Mouse (Mus musculus): ENCODE measurements at regions not wholly inside any gene's neighbourhood (a gene's known extent, or its start where the extent isn't known, plus 50 kb on each side); places are given as distances from the start of the nearest gene placed in this dataset.

DNA sequence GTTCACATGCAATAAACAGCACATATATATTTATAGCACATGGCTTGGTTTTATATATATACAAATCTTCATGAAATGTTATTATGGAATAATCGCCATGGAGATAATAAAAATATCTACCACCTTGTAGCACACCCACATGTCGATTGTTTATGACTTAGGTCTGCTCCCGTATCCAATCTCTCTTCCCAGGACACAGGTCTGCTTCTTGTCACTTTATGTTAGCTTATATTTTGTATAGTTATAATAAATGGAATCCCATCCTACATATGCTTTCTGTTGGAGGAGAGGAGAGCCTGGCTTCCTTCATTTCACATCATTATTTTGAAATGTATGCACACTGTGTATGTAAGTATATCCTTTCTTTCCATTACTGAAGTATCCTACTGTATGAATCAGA lies 408.3 kb upstream of the Gli3 start:
- ATAC-seq (ENCODE audit: low FRiP score, low TSS enrichment): no peak
- Histone ChIP-seq H3K4me2 (replicated peaks; ENCODE audit: low read depth, low read length) (no peak overlapping the region), H3K27me3 (ENCODE audit: control insufficient read depth, insufficient read depth, low read length) (no peaks in the 10 kb centered on the region), H3K9ac (ENCODE audit: low read depth, low read length) (no peak overlapping the region), H3K9me3 (ENCODE audit: control insufficient read depth, low read length) (no peaks in the 10 kb centered on the region), H3K27ac (ENCODE audit: low read depth, low read length) (no peak overlapping the region), H3K36me3 (ENCODE audit: control insufficient read depth, insufficient read depth, low read length) (no peaks in the 10 kb centered on the region), H3K4me3 (ENCODE audit: low read length) (no peak overlapping the region), H3K4me1 (ENCODE audit: control insufficient read depth, insufficient read depth, low read length) (no peaks in the 10 kb centered on the region)
- 90% methylated on average over 3 of the region's 3 CpGs for WGBS

DNA sequence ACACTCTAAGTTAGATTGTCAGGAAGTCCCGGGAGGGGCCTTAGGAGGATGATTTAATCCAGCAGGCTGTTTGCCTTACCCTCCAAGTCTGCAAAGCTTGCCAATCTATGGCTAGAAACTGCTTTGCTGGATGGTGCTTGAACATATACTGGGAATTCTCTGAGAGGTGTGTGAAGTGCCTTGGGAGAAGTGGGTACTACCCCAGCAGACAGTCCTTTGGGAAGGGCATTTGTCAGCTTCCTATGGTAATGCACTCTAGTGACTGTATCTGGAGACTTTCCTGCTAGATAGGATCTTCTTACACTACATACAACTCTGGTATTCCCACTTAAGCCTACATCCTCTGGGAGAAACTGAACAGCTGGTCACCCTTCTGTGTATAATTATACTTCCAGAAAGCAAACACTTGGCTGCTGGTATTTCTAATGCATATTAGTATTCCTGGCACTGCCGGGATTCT lies 384.4 kb upstream of the Gli3 start:
- no peak for ATAC-seq (ENCODE audit: low FRiP score, low TSS enrichment)
- Histone ChIP-seq H3K4me1 (ENCODE audit: control insufficient read depth, insufficient read depth, low read length) (no peaks in the 10 kb centered on the region), H3K4me3 (ENCODE audit: low read length) (no peak overlapping the region), H3K9me3 (ENCODE audit: control insufficient read depth, low read length) (no peaks in the 10 kb centered on the region), H3K27ac (ENCODE audit: low read depth, low read length) (no peak overlapping the region), H3K36me3 (ENCODE audit: control insufficient read depth, insufficient read depth, low read length) (no peaks in the 10 kb centered on the region), H3K4me2 (replicated peaks; ENCODE audit: low read depth, low read length) (no peak overlapping the region), H3K27me3 (ENCODE audit: control insufficient read depth, insufficient read depth, low read length) (no peaks in the 10 kb centered on the region), H3K9ac (ENCODE audit: low read depth, low read length) (no peak overlapping the region)
- WGBS: 78% methylated on average over 2 of the region's 2 CpGs

DNA sequence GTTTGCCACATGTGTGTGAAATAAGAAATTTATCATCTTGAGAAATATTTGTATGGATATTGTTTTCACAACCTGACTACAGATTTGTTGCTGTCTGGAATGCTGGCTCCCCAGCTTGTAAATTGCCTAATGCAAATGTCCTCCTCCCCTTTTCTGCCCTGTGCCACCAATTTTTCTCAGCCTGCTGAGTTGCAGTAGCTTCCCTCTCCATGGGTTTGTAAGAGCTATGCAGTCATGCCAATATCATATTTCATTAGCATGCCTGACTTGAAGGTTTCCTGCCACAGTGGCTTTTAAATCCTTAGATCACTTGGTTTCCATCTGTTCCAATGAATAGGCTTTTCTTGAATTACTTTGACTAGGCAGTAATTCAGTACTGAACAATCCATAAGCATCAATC lies 383.9 kb upstream of the Gli3 start:
- no peak overlapping the region for H3K4me3 ChIP-seq (ENCODE audit: low read length)
- H3K27me3 ChIP-seq (ENCODE audit: control insufficient read depth, insufficient read depth, low read length): no peaks in the 10 kb centered on the region
- H3K27ac ChIP-seq (ENCODE audit: low read depth, low read length): no peak overlapping the region
- H3K9me3 ChIP-seq (ENCODE audit: control insufficient read depth, low read length): no peaks in the 10 kb centered on the region
- H3K36me3 ChIP-seq (ENCODE audit: control insufficient read depth, insufficient read depth, low read length): no peaks in the 10 kb centered on the region
- no peak for ATAC-seq (ENCODE audit: low FRiP score, low TSS enrichment)
- no peak overlapping the region for H3K9ac ChIP-seq (ENCODE audit: low read depth, low read length)
- no peaks in the 10 kb centered on the region for H3K4me1 ChIP-seq (ENCODE audit: control insufficient read depth, insufficient read depth, low read length)
- H3K4me2 ChIP-seq (replicated peaks; ENCODE audit: low read depth, low read length): no peak overlapping the region

DNA sequence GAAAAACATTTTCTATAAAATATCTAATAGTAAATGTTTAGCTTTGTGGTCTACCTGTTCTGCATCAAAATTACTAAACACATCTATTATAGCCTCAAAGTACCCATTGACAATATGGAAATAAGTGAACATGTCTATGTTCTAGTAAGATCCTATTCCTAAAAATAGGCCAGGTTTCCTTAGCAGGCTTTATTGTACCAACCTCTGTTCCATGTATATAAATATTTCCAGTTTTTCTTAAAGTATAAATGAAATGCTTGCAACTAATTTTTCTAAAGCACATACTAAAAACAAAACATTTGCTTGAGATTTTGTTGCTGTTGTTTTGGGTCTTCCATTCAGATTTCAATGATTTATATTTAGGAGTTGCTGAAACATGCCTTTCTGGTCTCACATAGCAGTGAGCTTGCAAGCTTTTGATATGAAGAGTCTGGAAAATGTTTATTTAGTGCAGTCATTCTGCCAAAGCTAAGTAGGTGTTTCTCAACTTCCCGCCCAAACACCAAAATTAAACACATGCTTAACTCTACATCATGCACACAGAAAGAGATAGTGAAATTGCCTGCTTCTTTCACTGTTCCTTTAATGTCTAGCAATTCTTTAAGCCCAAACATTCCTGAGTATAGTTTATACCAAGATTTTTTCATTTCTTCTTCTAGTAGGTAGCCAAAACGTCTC lies 380.6 kb upstream of the Gli3 start:
- H3K4me1 ChIP-seq (ENCODE audit: control insufficient read depth, insufficient read depth, low read length): no peaks in the 10 kb centered on the region
- no peak overlapping the region for H3K27ac ChIP-seq (ENCODE audit: low read depth, low read length)
- WGBS: 86% methylated on average over 2 of the region's 2 CpGs
- no peaks in the 10 kb centered on the region for H3K36me3 ChIP-seq (ENCODE audit: control insufficient read depth, insufficient read depth, low read length)
- H3K9me3 ChIP-seq (ENCODE audit: control insufficient read depth, low read length): no peaks in the 10 kb centered on the region
- no peaks in the 10 kb centered on the region for H3K27me3 ChIP-seq (ENCODE audit: control insufficient read depth, insufficient read depth, low read length)
- H3K9ac ChIP-seq (ENCODE audit: low read depth, low read length): no peak overlapping the region
- H3K4me2 ChIP-seq (replicated peaks; ENCODE audit: low read depth, low read length): no peak overlapping the region
- no peak for ATAC-seq (ENCODE audit: low FRiP score, low TSS enrichment)
- H3K4me3 ChIP-seq (ENCODE audit: low read length): no peak overlapping the region

DNA sequence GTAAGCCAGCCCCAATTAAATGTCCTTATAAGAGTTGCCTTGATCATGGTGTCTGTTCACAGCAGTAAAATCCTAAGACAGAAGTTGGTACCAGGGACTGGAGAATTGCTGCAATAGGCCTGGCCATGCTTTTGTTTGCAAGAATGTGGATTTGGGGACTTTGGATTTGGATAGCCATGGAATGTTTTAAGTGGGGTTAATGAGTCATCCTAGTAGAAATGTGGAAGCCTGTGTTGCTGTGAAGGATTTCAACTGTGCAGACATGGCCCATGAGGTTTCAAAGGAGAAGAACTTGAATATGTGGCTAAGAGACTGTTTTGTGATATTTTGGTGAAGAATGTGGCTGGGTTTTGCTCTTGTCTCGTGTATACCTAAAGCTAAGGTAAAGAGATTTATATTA lies 368.2 kb upstream of the Gli3 start:
- H3K27me3 ChIP-seq (ENCODE audit: control insufficient read depth, insufficient read depth, low read length): no peaks in the 10 kb centered on the region
- no peak for ATAC-seq (ENCODE audit: low FRiP score, low TSS enrichment)
- H3K4me2 ChIP-seq (replicated peaks; ENCODE audit: low read depth, low read length): no peak overlapping the region
- no peak overlapping the region for H3K9ac ChIP-seq (ENCODE audit: low read depth, low read length)
- no peaks in the 10 kb centered on the region for H3K9me3 ChIP-seq (ENCODE audit: control insufficient read depth, low read length)
- H3K27ac ChIP-seq (ENCODE audit: low read depth, low read length): no peak overlapping the region
- H3K4me1 ChIP-seq (ENCODE audit: control insufficient read depth, insufficient read depth, low read length): no peaks in the 10 kb centered on the region
- H3K36me3 ChIP-seq (ENCODE audit: control insufficient read depth, insufficient read depth, low read length): no peaks in the 10 kb centered on the region
- no peak overlapping the region for H3K4me3 ChIP-seq (ENCODE audit: low read length)
- WGBS: 78% methylated on average over 1 of the region's 1 CpGs

DNA sequence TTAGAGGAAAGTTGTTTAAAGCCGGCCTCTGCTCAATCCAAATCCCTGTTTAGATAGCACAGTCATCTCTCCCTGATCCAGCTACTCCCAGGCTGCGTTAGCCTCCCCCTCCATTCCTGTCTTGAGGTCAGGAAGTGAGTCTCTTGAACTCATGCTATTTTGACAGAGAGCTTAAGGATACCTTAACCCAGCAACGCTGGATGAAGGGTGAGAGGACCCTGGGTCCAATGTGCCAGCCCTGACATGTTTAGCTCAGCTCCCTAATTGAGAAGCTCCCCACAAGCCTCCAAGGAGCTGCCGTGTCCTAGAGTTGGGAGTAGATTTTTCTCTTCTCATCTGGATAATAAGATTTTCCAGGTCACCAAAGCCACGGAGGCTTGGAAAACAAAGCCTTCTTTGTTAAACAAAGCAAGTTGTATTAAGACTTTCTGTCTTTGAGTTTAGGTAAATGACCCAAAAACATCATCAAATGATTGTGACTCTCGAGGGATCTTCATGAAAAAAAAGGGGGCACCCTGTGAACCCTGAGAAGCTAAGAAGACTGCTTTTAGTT lies 355.2 kb upstream of the Gli3 start:
- Histone ChIP-seq H3K27ac (ENCODE audit: low read depth, low read length) (no peak overlapping the region), H3K9me3 (ENCODE audit: control insufficient read depth, low read length) (no peaks in the 10 kb centered on the region), H3K27me3 (ENCODE audit: control insufficient read depth, insufficient read depth, low read length) (no peaks in the 10 kb centered on the region), H3K4me2 (replicated peaks; ENCODE audit: low read depth, low read length) (no peak overlapping the region), H3K4me3 (ENCODE audit: low read length) (no peak overlapping the region), H3K36me3 (ENCODE audit: control insufficient read depth, insufficient read depth, low read length) (no peaks in the 10 kb centered on the region), H3K9ac (ENCODE audit: low read depth, low read length) (no peak overlapping the region), H3K4me1 (ENCODE audit: control insufficient read depth, insufficient read depth, low read length) (no peaks in the 10 kb centered on the region)
- ATAC-seq (ENCODE audit: low FRiP score, low TSS enrichment): no peak
- 33% methylated on average over 6 of the region's 6 CpGs for WGBS

DNA sequence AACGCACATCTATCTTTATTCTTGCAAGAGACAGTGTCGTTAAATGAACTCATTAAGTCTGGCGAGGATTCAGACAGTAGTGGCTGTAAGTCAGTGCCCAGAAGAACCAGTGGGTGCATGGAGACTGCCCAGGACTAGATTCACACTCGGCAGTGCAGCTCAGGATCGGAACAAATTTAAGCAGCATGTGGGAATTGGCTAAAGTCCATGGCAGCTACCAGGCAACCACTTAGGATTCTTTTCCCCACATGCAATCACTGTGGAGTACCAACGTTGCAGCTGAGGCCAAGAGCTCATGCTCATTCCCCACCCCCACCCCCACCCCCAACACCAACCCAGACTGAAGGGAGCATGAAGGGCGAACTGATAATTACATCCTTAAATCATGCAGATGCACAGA lies 349.7 kb upstream of the Gli3 start:
- Histone ChIP-seq H3K4me3 (ENCODE audit: low read length) (no peak overlapping the region), H3K36me3 (ENCODE audit: control insufficient read depth, insufficient read depth, low read length) (no peaks in the 10 kb centered on the region), H3K27me3 (ENCODE audit: control insufficient read depth, insufficient read depth, low read length) (no peaks in the 10 kb centered on the region), H3K4me2 (replicated peaks; ENCODE audit: low read depth, low read length) (no peak overlapping the region), H3K27ac (ENCODE audit: low read depth, low read length) (no peak overlapping the region), H3K9me3 (ENCODE audit: control insufficient read depth, low read length) (no peaks in the 10 kb centered on the region), H3K9ac (ENCODE audit: low read depth, low read length) (no peak overlapping the region), H3K4me1 (ENCODE audit: control insufficient read depth, insufficient read depth, low read length) (no peaks in the 10 kb centered on the region)
- WGBS: 82% methylated on average over 7 of the region's 7 CpGs
- no peak for ATAC-seq (ENCODE audit: low FRiP score, low TSS enrichment)

DNA sequence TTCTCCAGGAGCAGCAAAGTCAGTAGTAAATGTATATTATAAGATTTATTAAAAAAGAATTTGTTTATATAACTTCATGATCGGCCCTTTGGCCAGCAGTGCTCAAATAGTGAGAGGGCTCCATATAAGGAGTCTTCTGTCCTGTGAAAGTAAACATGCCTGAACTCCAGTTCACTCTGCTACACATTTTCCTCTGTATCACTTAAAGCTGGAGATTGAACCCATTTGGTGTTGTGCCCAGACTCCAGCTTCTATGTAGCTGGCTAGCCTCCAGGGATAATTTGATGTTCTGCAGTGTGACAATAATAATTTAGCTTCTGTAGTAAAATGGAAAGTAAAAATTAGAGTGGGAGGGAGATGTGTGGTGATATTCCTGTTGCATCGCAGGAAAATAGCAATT lies 332.8 kb upstream of the Gli3 start:
- H3K36me3 ChIP-seq (ENCODE audit: control insufficient read depth, insufficient read depth, low read length): no peaks in the 10 kb centered on the region
- 59% methylated on average over 2 of the region's 2 CpGs for WGBS
- peak; percentile 81; the same call in 1 of the 2 replicates for ATAC-seq (ENCODE audit: low FRiP score, low TSS enrichment)
- no peaks in the 10 kb centered on the region for H3K9me3 ChIP-seq (ENCODE audit: control insufficient read depth, low read length)
- H3K4me2 ChIP-seq (replicated peaks; ENCODE audit: low read depth, low read length): no peak overlapping the region
- no peaks in the 10 kb centered on the region for H3K4me1 ChIP-seq (ENCODE audit: control insufficient read depth, insufficient read depth, low read length)
- no peaks in the 10 kb centered on the region for H3K27me3 ChIP-seq (ENCODE audit: control insufficient read depth, insufficient read depth, low read length)
- no peak overlapping the region for H3K27ac ChIP-seq (ENCODE audit: low read depth, low read length)
- no peak overlapping the region for H3K9ac ChIP-seq (ENCODE audit: low read depth, low read length)
- H3K4me3 ChIP-seq (ENCODE audit: low read length): no peak overlapping the region

DNA sequence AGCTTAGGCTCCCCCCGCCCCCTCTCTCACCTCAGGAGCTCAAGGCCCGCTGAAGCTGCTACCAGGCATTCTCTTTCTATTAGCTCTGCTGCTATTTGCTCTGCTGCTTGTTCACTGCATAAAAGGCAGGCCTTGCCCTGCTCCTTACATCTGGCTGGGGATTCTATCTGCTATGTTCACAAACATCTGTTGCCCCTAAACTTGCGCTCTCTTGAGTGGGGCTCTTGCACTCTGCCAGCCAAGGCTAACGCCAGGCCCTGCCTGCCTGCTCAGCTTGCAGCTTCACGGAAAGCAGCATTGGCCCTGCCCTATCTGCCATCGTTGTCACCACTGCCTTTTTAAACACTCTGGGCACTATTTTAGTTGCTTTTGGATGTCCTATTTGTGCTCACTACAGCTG lies 316.9 kb upstream of the Gli3 start:
- Histone ChIP-seq H3K4me1 (ENCODE audit: control insufficient read depth, insufficient read depth, low read length) (no peaks in the 10 kb centered on the region), H3K4me2 (replicated peaks; ENCODE audit: low read depth, low read length) (no peak overlapping the region), H3K27me3 (ENCODE audit: control insufficient read depth, insufficient read depth, low read length) (no peaks in the 10 kb centered on the region), H3K27ac (ENCODE audit: low read depth, low read length) (no peak overlapping the region), H3K9me3 (ENCODE audit: control insufficient read depth, low read length) (no peaks in the 10 kb centered on the region), H3K9ac (ENCODE audit: low read depth, low read length) (no peak overlapping the region), H3K36me3 (ENCODE audit: control insufficient read depth, insufficient read depth, low read length) (no peaks in the 10 kb centered on the region), H3K4me3 (ENCODE audit: low read length) (no peak overlapping the region)
- 56% methylated on average over 6 of the region's 6 CpGs for WGBS
- no peak for ATAC-seq (ENCODE audit: low FRiP score, low TSS enrichment)

Data from kidney, embryonic 14.5 days (tissue).